Mouse (Mus musculus): Measurements from ENCODE around the gene Egfr. TPM values are rescaled to one million over a fixed set of nuclear protein-coding genes. Genes with fewer than 3 reads are reported as not detected.

The Egfr gene
- polyA plus RNA-seq, 1 experiment from 2014 or later = 3.8 TPM

Other genes with a start within 250 kb of the Egfr start
- 43.1 and 47.3 TPM in 2 replicates for gene Sec61g, start 243.7 kb upstream of the Egfr start, polyA plus RNA-seq (2014; fragmentation: Nextera tagmentation; extraction: Ambion mirVana)
- 1.9 and 2.7 TPM in 2 replicates for gene Fbxo48, start 199.2 kb downstream of the Egfr start, polyA plus RNA-seq (2014; fragmentation: Nextera tagmentation; extraction: Ambion mirVana)

All from hindbrain, embryonic 11.5 days (tissue).